In genomic region chr16:16584409-16585032, GRCm38 (mm10) we compare ENCODE assay signal across 8 mouse cellular contexts. TPM values are rescaled to one million over a fixed set of nuclear protein-coding genes. Genes with fewer than 3 reads are reported as not detected.
DNase-seq lines count a peak whose midpoint lies in the region; ATAC-seq and TF ChIP-seq lines count a peak whose summit lies in the region.

No protein-coding gene starts in this region.

- H3K9me3 ChIP-seq in limb, embryonic 13.5 days = no peaks in the 10 kb centered on the region

- TF ChIP-seq CTCF in heart, adult 2 months (IDR thresholded peaks at IDR 0.05) = peak; percentile 91

- TF ChIP-seq EP300 in heart, adult 2 months (IDR thresholded peaks at IDR 0.05; ENCODE audit: insufficient read depth, low read depth, low read length) = peak; percentile 52; the same call in 1 of the 2 replicates

- H3K79me2 ChIP-seq in heart, adult 2 months (replicated peaks; ENCODE audit: control insufficient read depth, insufficient read depth, low read length) = no peaks in the 10 kb centered on the region

- H3K36me3 ChIP-seq in heart, adult 2 months (ENCODE audit: control insufficient read depth, insufficient read depth, low read length) = no peaks in the 10 kb centered on the region
- H3K36me3 ChIP-seq in limb, embryonic 13.5 days = no peaks in the 10 kb centered on the region
- no peaks in the 10 kb centered on the region for H3K36me3 ChIP-seq in splenic B cell, adult 2 months (ENCODE audit: control insufficient read depth, insufficient read depth, low read length, poor library complexity, severe bottlenecking)

- H3K27ac ChIP-seq in heart, adult 2 months = no peak overlapping the region
- no peak overlapping the region for H3K27ac ChIP-seq in limb, embryonic 13.5 days

- intact Hi-C loops in heart, adult 2 months (cut with DNase I) = loop anchor here (10.0 kb wide), 2 partner anchors 140 to 230 kb away; partner anchors contain the start of gene Dnm1l

- TF ChIP-seq POLR2A in heart, adult 2 months (IDR thresholded peaks at IDR 0.05; ENCODE audit: insufficient read depth, low read depth, low read length) = no peak

- peak; percentile 17 for DNase-seq in 3134 (ENCODE audit: extremely low read depth, insufficient read length, low spot score)
- DNase-seq in adrenal gland, adult (ENCODE audit: inconsistent age in 2 of 2, low spot score in 1 of 2) = peak; percentile 57 to 89
- DNase-seq in embryo, embryonic 11 days = peak; percentile 87
- peak; percentile 56 to 62 for DNase-seq in heart, adult 2 months
- DNase-seq in kidney, adult 8-10 months = peak; percentile 38 to 75
- peak; percentile 67 for DNase-seq in naive thymus-derived CD4-positive, alpha-beta T cell, adult 2 months (ENCODE audit: low read depth)
- peak; percentile 75 for DNase-seq in splenic B cell, adult 2 months (ENCODE audit: low read depth, low spot score)

- H3K27me3 ChIP-seq in heart, adult 2 months (ENCODE audit: control insufficient read depth, insufficient read depth, low read length) = no peaks in the 10 kb centered on the region
- no peaks in the 10 kb centered on the region for H3K27me3 ChIP-seq in limb, embryonic 13.5 days
- H3K27me3 ChIP-seq in splenic B cell, adult 2 months (ENCODE audit: control insufficient read depth, insufficient read depth, low read length, poor library complexity, severe bottlenecking) = no peaks in the 10 kb centered on the region

- no peak overlapping the region for H3K9ac ChIP-seq in heart, adult 2 months (ENCODE audit: low read depth, low read length)
- H3K9ac ChIP-seq in limb, embryonic 13.5 days = no peak overlapping the region

- 47% methylated on average over 4 of the region's 4 CpGs for WGBS in heart, adult 2 months
- 77% methylated on average over 4 of the region's 4 CpGs for WGBS in limb, embryonic 13.5 days

- no peaks in the 10 kb centered on the region for H3K4me1 ChIP-seq in heart, adult 2 months (ENCODE audit: control insufficient read depth, insufficient read depth, low read length)
- H3K4me1 ChIP-seq in limb, embryonic 13.5 days = no peaks in the 10 kb centered on the region

- H3K4me3 ChIP-seq in heart, adult 2 months = no peak overlapping the region
- no peak overlapping the region for H3K4me3 ChIP-seq in limb, embryonic 13.5 days

- H3K4me2 ChIP-seq in limb, embryonic 13.5 days (replicated peaks) = no peak overlapping the region

- peak; percentile 71; the same call in 1 of the 2 replicates for ATAC-seq in limb, embryonic 13.5 days (ENCODE audit: low FRiP score, low read depth)

RNA-seq across cellular contexts. Expression of gene Fgd4, which starts 15.8 kb away (rescaled TPM):
- 10 to 100 TPM; 41.7 to 44.8 TPM for total RNA-seq in heart, adult 2 months (2021)
- polyA plus RNA-seq in heart, adult 2 months (2012; rRNA removed) = 4.9 and 12.0 TPM in 2 replicates
- 8.5 and 8.6 TPM in 2 replicates for polyA plus RNA-seq in limb, embryonic 13.5 days (2015; fragmentation: Nextera tagmentation; extraction: Ambion mirVana)

Comparison
In these comparisons a context has a peak if more than half of its experiments do, and no peak if none do; other contexts are left out.
1. DNase-seq: peak in every context shown above with its lines; median percentile 87 in embryo, embryonic 11 days; 75 in splenic B cell, adult 2 months; 73 in adrenal gland, adult; 67 in naive thymus-derived CD4-positive, alpha-beta T cell, adult 2 months; 59 in heart, adult 2 months; 56 in kidney, adult 8-10 months; 17 in 3134.